Mouse (Mus musculus) MEL (cell line): ENCODE data around the gene Macc1. TPM values are rescaled to one million over a fixed set of nuclear protein-coding genes. Genes with fewer than 3 reads are reported as not detected.

ENCODE experiments used
- DNase-seq: peaks from one replicate; pipeline ENCODE4 v3.0.0; 2011; ENCODE audit warnings: low read depth, low spot score
- H3K27ac ChIP-seq: 2 replicates; pipeline ENCODE4 v1.5.1; 2012; ENCODE audit warnings: low read depth, mild to moderate bottlenecking, control low read depth, low read length, moderate library complexity; ENCODE audit not compliant: control insufficient read depth
- H3K27me3 ChIP-seq, 2 experiments: fragments of 150-350 bp in 1 of 2; sonication (generic) in 1 of 2; 2 replicates each; pipeline ENCODE4 v1.6.1; 2012; ENCODE audit warnings: low read length in 2 of 2, mild to moderate bottlenecking in 2 of 2, improper control_type of control experiment in 1 of 2, moderate library complexity in 1 of 2; ENCODE audit not compliant: insufficient read depth in 2 of 2, control insufficient read depth in 1 of 2
- H3K36me3 ChIP-seq, 2 experiments: 2 replicates each; pipeline ENCODE4 v1.6.1; 2012 to 2014; ENCODE audit warnings: low read length in 2 of 2, improper control_type of control experiment in 1 of 2, inconsistent platforms in 1 of 2, mild to moderate bottlenecking in 1 of 2; ENCODE audit not compliant: insufficient read depth in 2 of 2, control insufficient read depth in 1 of 2
- H3K4me1 ChIP-seq, 2 experiments: fragments of 150-350 bp in 1 of 2; sonication (generic) in 1 of 2; 2 replicates each; pipeline ENCODE4 v1.6.1; 2012; ENCODE audit warnings: low read length in 2 of 2, improper control_type of control experiment in 1 of 2, mild to moderate bottlenecking in 1 of 2; ENCODE audit not compliant: insufficient read depth in 2 of 2, control insufficient read depth in 1 of 2
- H3K4me3 ChIP-seq, 2 experiments: fragments of 150-350 bp in 1 of 2; sonication (generic) in 1 of 2; 2 replicates each; pipeline ENCODE4 v1.5.1; 2012; ENCODE audit warnings: low read depth in 2 of 2, low read length in 2 of 2, mild to moderate bottlenecking in 2 of 2, moderate library complexity in 2 of 2, control low read depth in 1 of 2, improper control_type of control experiment in 1 of 2; ENCODE audit not compliant: control insufficient read depth in 1 of 2, insufficient read depth in 1 of 2
- H3K79me2 ChIP-seq: 2 replicates; pipeline ENCODE4 v1.6.1; 2012; ENCODE audit warnings: mild to moderate bottlenecking, low read length, moderate library complexity; ENCODE audit not compliant: control insufficient read depth, poor library complexity, insufficient read depth
- H3K9ac ChIP-seq: 2 replicates; pipeline ENCODE4 v1.6.1; 2012; ENCODE audit warnings: low read depth, mild to moderate bottlenecking, control low read depth, low read length, moderate library complexity; ENCODE audit not compliant: control insufficient read depth, poor library complexity, severe bottlenecking
- H3K9me3 ChIP-seq: fragments of 150-350 bp; sonication (generic); replicated peaks from 2 replicates; pipeline ENCODE4 v1.6.1; 2012; ENCODE audit warnings: mild to moderate bottlenecking, low read length, improper control_type of control experiment, moderate library complexity; ENCODE audit not compliant: insufficient read depth
- BHLHE40 ChIP-seq: IDR thresholded peaks from 2 replicates; pipeline ENCODE4 v1.6.1; 2012; ENCODE audit warnings: low read depth, mild to moderate bottlenecking, inconsistent platforms, low read length, improper control_type of control experiment, borderline replicate concordance
- CHD2 ChIP-seq: IDR thresholded peaks from 2 replicates; pipeline ENCODE4 v1.6.1; 2011; ENCODE audit warnings: low read length, improper control_type of control experiment
- CTCF ChIP-seq, 3 experiments: IDR thresholded peaks in 2 of 3; conservative IDR thresholded peaks in 1 of 3; 2 replicates each; pipeline ENCODE4 v1.5.1; 2011 to 2012; ENCODE audit warnings: low read length in 3 of 3, low read depth in 2 of 3, mild to moderate bottlenecking in 2 of 3, improper control_type of control experiment in 1 of 3, inconsistent platforms in 1 of 3, mixed read lengths in 1 of 3, moderate library complexity in 1 of 3; ENCODE audit not compliant: control insufficient read depth in 1 of 3, insufficient read depth in 1 of 3, poor library complexity in 1 of 3, severe bottlenecking in 1 of 3
- E2F4 ChIP-seq: IDR thresholded peaks from 2 replicates; pipeline ENCODE4 v1.6.1; 2011; ENCODE audit warnings: low read depth, low read length, improper control_type of control experiment, borderline replicate concordance
- ELF1 ChIP-seq: IDR thresholded peaks from 2 replicates; pipeline ENCODE4 v1.6.1; 2014; ENCODE audit warnings: low read depth, mild to moderate bottlenecking, inconsistent platforms, low read length, improper control_type of control experiment, moderate library complexity
- EP300 ChIP-seq, 2 experiments: IDR thresholded peaks; 2 replicates each; pipeline ENCODE4 v1.6.1; 2011; ENCODE audit warnings: improper control_type of control experiment in 2 of 2, low read length in 2 of 2, low read depth in 1 of 2, mild to moderate bottlenecking in 1 of 2
- GABPA ChIP-seq: IDR thresholded peaks from 2 replicates; pipeline ENCODE4 v1.6.1; 2012; ENCODE audit warnings: low read depth, mild to moderate bottlenecking, inconsistent platforms, low read length, improper control_type of control experiment, moderate library complexity
- GATA1 ChIP-seq: IDR thresholded peaks from 2 replicates; pipeline ENCODE4 v1.6.1; 2011; ENCODE audit warnings: low read depth, low read length, improper control_type of control experiment
- JUND ChIP-seq: IDR thresholded peaks from 2 replicates; pipeline ENCODE4 v1.6.1; 2011; ENCODE audit warnings: low read depth, mild to moderate bottlenecking, improper control_type of control experiment, low read length
- MAFK ChIP-seq: IDR thresholded peaks from 2 replicates; pipeline ENCODE4 v1.6.1; 2011; ENCODE audit warnings: low read depth, mild to moderate bottlenecking, low read length, improper control_type of control experiment, borderline replicate concordance
- MAX ChIP-seq: IDR thresholded peaks from 2 replicates; pipeline ENCODE4 v1.6.1; 2011; ENCODE audit warnings: low read length, improper control_type of control experiment
- MXI1 ChIP-seq: IDR thresholded peaks from 2 replicates; pipeline ENCODE4 v1.6.1; 2011; ENCODE audit warnings: mild to moderate bottlenecking, low read depth, low read length, improper control_type of control experiment
- MYB ChIP-seq: IDR thresholded peaks from 2 replicates; pipeline ENCODE4 v1.6.1; 2011; ENCODE audit warnings: mild to moderate bottlenecking, low read depth, low read length, improper control_type of control experiment
- MYC ChIP-seq: IDR thresholded peaks from 2 replicates; pipeline ENCODE4 v1.6.1; 2011; ENCODE audit warnings: low read depth, mild to moderate bottlenecking, low read length, improper control_type of control experiment, moderate library complexity
- POLR2A ChIP-seq, 2 experiments: IDR thresholded peaks; 2 replicates each; pipeline ENCODE4 v1.6.1; 2011 to 2012; ENCODE audit warnings: low read length in 2 of 2, mild to moderate bottlenecking in 2 of 2, control low read depth in 1 of 2, improper control_type of control experiment in 1 of 2, low read depth in 1 of 2, moderate library complexity in 1 of 2; ENCODE audit not compliant: control insufficient read depth in 1 of 2, insufficient read depth in 1 of 2, poor library complexity in 1 of 2
- RAD21 ChIP-seq: IDR thresholded peaks from 2 replicates; pipeline ENCODE4 v1.6.1; 2011; ENCODE audit warnings: mild to moderate bottlenecking, low read depth, low read length, improper control_type of control experiment
- RCOR1 ChIP-seq: IDR thresholded peaks from 2 replicates; pipeline ENCODE4 v1.6.1; 2012; ENCODE audit warnings: low read depth, mild to moderate bottlenecking, inconsistent platforms, low read length, improper control_type of control experiment
- TBP ChIP-seq: IDR thresholded peaks from 2 replicates; pipeline ENCODE4 v1.8.0; 2011; ENCODE audit warnings: low read depth, low read length, improper control_type of control experiment
- UBTF ChIP-seq: IDR thresholded peaks from 2 replicates; pipeline ENCODE4 v1.6.1; 2012; ENCODE audit warnings: low read depth, mild to moderate bottlenecking, inconsistent platforms, low read length, improper control_type of control experiment, moderate library complexity, borderline replicate concordance; ENCODE audit not compliant: insufficient read depth
- USF1 ChIP-seq: IDR thresholded peaks from 2 replicates; pipeline ENCODE4 v1.6.1; 2014; ENCODE audit warnings: low read depth, mild to moderate bottlenecking, inconsistent platforms, low read length, improper control_type of control experiment, moderate library complexity
- ZNF384 ChIP-seq: IDR thresholded peaks from 2 replicates; pipeline ENCODE4 v1.6.1; 2012; ENCODE audit warnings: low read depth, mild to moderate bottlenecking, inconsistent platforms, low read length, improper control_type of control experiment
- polyA plus RNA-seq, 2 experiments: library from polyadenylated mRNA; stranded (reverse) in 1 of 2; unstranded in 1 of 2; fragments of >175 nt in 1 of 2; fragments of >200 nt in 1 of 2; gene quantifications; 2 replicates each; pipeline versions ENCODE4 v1.2.1 to v1.2.4; 2012; ENCODE audit warnings: low replicate concordance in 2 of 2, low read depth in 1 of 2; ENCODE audit not compliant: insufficient read length in 2 of 2, insufficient read depth in 1 of 2, missing spikeins in 1 of 2
- total RNA-seq: library from RNA; depleted of rRNA; stranded (reverse); fragments of 300-350 nt; gene quantifications from 2 replicates; pipeline ENCODE4 v1.2.3, GENCODE M21; 2012

Gene Macc1
- total and polyA plus RNA-seq, 3 experiments = not detected

DNA sequence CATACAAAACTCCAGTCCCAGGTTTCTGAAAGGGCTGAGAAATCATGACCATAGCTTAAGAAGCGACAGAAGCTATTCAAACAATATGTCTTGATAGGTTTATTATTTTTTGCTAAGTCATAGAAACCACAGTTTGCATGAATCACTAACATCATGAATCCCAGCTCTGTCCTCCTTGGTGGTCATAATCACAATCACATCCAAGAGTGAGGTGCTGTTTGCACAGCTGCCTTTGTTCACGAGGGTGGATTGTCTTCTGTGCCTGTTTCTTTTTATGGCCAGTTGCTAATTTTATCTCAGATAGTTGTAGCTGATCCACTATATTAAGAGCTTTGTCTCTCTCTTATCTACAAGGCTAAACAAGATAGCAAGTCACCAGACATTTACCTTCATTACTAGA lies 72.6 kb downstream of the Macc1 start:
- Histone ChIP-seq H3K36me3 (no peaks in the 10 kb centered on the region), H3K4me1 (no peaks in the 10 kb centered on the region), H3K4me3 (no peak overlapping the region), H3K79me2 (no peaks in the 10 kb centered on the region), H3K27me3 (no peaks in the 10 kb centered on the region), H3K27ac (no peak overlapping the region), H3K9me3 (no peaks in the 10 kb centered on the region), H3K9ac (no peak overlapping the region)
- DNase-seq = no peak
- TF ChIP-seq MYB = no peak
- no peak for TF ChIP-seq MAFK
- TF ChIP-seq RCOR1 = no peak
- TF ChIP-seq JUND = no peak
- TF ChIP-seq E2F4 = no peak
- no peak for TF ChIP-seq ELF1

DNA sequence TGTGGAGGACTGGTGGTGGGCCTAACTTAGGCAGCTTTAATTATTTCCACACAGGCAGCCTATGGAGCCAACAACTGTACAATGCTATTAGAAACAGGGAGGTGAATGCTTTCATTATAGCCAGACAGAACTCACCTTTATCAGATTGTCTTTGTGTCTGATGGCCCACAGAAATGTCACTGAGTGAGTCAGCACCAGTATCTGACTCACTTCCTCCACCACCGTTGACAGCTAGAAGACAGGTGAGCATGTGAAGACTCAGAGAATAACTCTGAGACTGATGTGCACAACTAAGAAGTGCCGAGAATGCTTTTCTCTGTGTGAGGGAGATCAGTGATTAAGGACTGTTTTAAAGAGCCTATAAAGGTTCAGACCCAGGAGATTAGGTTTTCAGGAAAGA lies 73.9 kb downstream of the Macc1 start:
- no peak for TF ChIP-seq RAD21
- TF ChIP-seq MAX = no peak
- no peak for TF ChIP-seq POLR2A (IDR thresholded peaks at IDR 0.05; ENCODE audit: control insufficient read depth in 1 of 2, insufficient read depth in 1 of 2, low read depth in 1 of 2, low read length in 2 of 2, poor library complexity in 1 of 2)
- no peak for TF ChIP-seq MYC
- TF ChIP-seq BHLHE40 = no peak
- TF ChIP-seq JUND = no peak
- TF ChIP-seq E2F4 = no peak
- TF ChIP-seq TBP = no peak
- no peak for TF ChIP-seq CTCF (IDR thresholded peaks at IDR 0.05 in 2 of 3, conservative IDR thresholded peaks at IDR 0.05 in 1 of 3; ENCODE audit: control insufficient read depth in 1 of 3, insufficient read depth in 1 of 3, low read depth in 2 of 3, low read length in 3 of 3, poor library complexity in 1 of 3, severe bottlenecking in 1 of 3)
- TF ChIP-seq GABPA = no peak
- no peak for TF ChIP-seq UBTF
- TF ChIP-seq MXI1 = no peak
- no peak for TF ChIP-seq USF1
- no peak for TF ChIP-seq CHD2
- TF ChIP-seq GATA1 = no peak
- TF ChIP-seq ZNF384 = no peak
- no peak for TF ChIP-seq EP300 (IDR thresholded peaks at IDR 0.05; ENCODE audit: low read depth in 1 of 2, low read length in 2 of 2)
- Histone ChIP-seq H3K36me3 (no peaks in the 10 kb centered on the region), H3K9ac (no peak overlapping the region), H3K4me1 (no peaks in the 10 kb centered on the region), H3K27ac (no peak overlapping the region), H3K79me2 (no peaks in the 10 kb centered on the region), H3K4me3 (no peak overlapping the region), H3K9me3 (no peaks in the 10 kb centered on the region), H3K27me3 (no peaks in the 10 kb centered on the region)
- no peak for DNase-seq
